Mouse (Mus musculus) intestine, embryonic 14.5 days (tissue): ENCODE measurements around the gene Nsmce3. TPM values are rescaled to one million over a fixed set of nuclear protein-coding genes. Genes with fewer than 3 reads are reported as not detected.

ENCODE experiments used
- ATAC-seq: fragments of 200-750 bp; cut with Nextera tagmentation; replicated peaks from 2 replicates; pipeline ENCODE4 v1.8.0; 2017; ENCODE audit warnings: low read depth, moderate number of reproducible peaks, moderate TSS enrichment, moderate library complexity; ENCODE audit not compliant: low FRiP score, low TSS enrichment
- DNase-seq: peaks from one replicate; pipeline ENCODE4 v3.0.0-alpha.2; 2018; ENCODE audit warnings: low spot score
- H3K27ac ChIP-seq: fragments of 300-500 bp; sonication (generic); 2 replicates; pipeline ENCODE4 v1.5.1; 2014; ENCODE audit warnings: low read depth, mild to moderate bottlenecking, control low read depth
- H3K27me3 ChIP-seq: fragments of 300-500 bp; sonication (generic); replicated peaks from 2 replicates; pipeline ENCODE4 v1.6.1; 2014; ENCODE audit warnings: low read length, control low read depth; ENCODE audit not compliant: control insufficient read depth, insufficient read depth
- H3K36me3 ChIP-seq: fragments of 300-500 bp; sonication (generic); 2 replicates; pipeline ENCODE4 v1.6.1; 2014; ENCODE audit warnings: low read length, control low read depth; ENCODE audit not compliant: control insufficient read depth, insufficient read depth
- H3K4me1 ChIP-seq: fragments of 300-500 bp; sonication (generic); replicated peaks from 2 replicates; pipeline ENCODE4 v1.6.1; 2014; ENCODE audit warnings: low read length, control low read depth, mixed read lengths; ENCODE audit not compliant: control insufficient read depth, insufficient read depth
- H3K4me2 ChIP-seq: fragments of 300-500 bp; sonication (generic); 2 replicates; pipeline ENCODE4 v1.6.1; 2014; ENCODE audit warnings: low read length
- H3K4me3 ChIP-seq: fragments of 300-500 bp; sonication (generic); 2 replicates; pipeline ENCODE4 v1.5.1; 2014; ENCODE audit warnings: low read depth, low read length, control low read depth, mixed read lengths
- H3K9ac ChIP-seq: fragments of 300-500 bp; sonication (generic); 2 replicates; pipeline ENCODE4 v1.6.1; 2014; ENCODE audit warnings: mild to moderate bottlenecking, low read length
- H3K9me3 ChIP-seq: fragments of 300-500 bp; sonication (generic); 2 replicates; pipeline ENCODE4 v1.6.1; 2016; ENCODE audit warnings: low read length, control low read depth; ENCODE audit not compliant: control insufficient read depth
- WGBS: fragments of 180-500 bp; shearing (Covaris S2); extraction: QIAGEN DNeasy Blood & Tissue Kit; methylation state at CpG from one replicate; pipeline ENCODE4 v1.1.7; 2014; 5-methylcytosine and 5-hydroxymethylcytosine counted together
- polyA plus RNA-seq: library from polyadenylated mRNA; unstranded; fragments of >200 nt; fragmentation: Nextera tagmentation; extraction: Ambion mirVana; gene quantifications from 2 replicates; pipeline ENCODE4 v1.2.1, GENCODE M21; 2014

Nsmce3 gene
- polyA plus RNA-seq, 1 experiment from 2014 or later = 13.6 TPM

GRCm38 (mm10) chr7:64855389-64855927, 17.3 kb downstream of the Nsmce3 start:
- WGBS = 84% methylated on average over 5 of the region's 10 CpGs
- no peaks in the 10 kb centered on the region for H3K9me3 ChIP-seq
- DNase-seq (no peak), ATAC-seq (no peak)
- H3K9ac ChIP-seq = no peak overlapping the region
- H3K4me2 ChIP-seq = no peak overlapping the region
- H3K4me1 ChIP-seq = no peaks in the 10 kb centered on the region
- no peaks in the 10 kb centered on the region for H3K27me3 ChIP-seq
- H3K4me3 ChIP-seq = no peak overlapping the region
- no peak overlapping the region for H3K27ac ChIP-seq
- H3K36me3 ChIP-seq = no peaks in the 10 kb centered on the region

GRCm38 (mm10) chr7:64850791-64851190, 22.0 kb downstream of the Nsmce3 start:
- DNase-seq (peak; percentile 77), ATAC-seq (no peak)
- 23% methylated on average over 3 of the region's 3 CpGs for WGBS

GRCm38 (mm10) chr7:64847366-64847899, 25.4 kb downstream of the Nsmce3 start:
- DNase-seq (no peak), ATAC-seq (no peak)
- Histone ChIP-seq H3K27ac (no peak overlapping the region), H3K36me3 (no peaks in the 10 kb centered on the region), H3K4me2 (no peak overlapping the region), H3K4me1 (no peaks in the 10 kb centered on the region), H3K9ac (no peak overlapping the region), H3K4me3 (no peak overlapping the region), H3K27me3 (no peaks in the 10 kb centered on the region), H3K9me3 (no peaks in the 10 kb centered on the region)
- WGBS = 76% methylated on average over 5 of the region's 5 CpGs

More at GRCm38 (mm10) chr7:64850791-64851190, 22.0 kb downstream of the Nsmce3 start:
- Histone ChIP-seq H3K4me1 (no peaks in the 10 kb centered on the region), H3K27ac (no peak overlapping the region), H3K27me3 (no peaks in the 10 kb centered on the region), H3K4me2 (no peak overlapping the region), H3K9ac (no peak overlapping the region), H3K9me3 (no peaks in the 10 kb centered on the region), H3K4me3 (no peak overlapping the region), H3K36me3 (no peaks in the 10 kb centered on the region)

GRCm38 (mm10) chr7:64846061-64846460, 26.7 kb downstream of the Nsmce3 start:
- DNase-seq = no peak
- Histone ChIP-seq H3K27me3 (no peaks in the 10 kb centered on the region), H3K4me1 (no peaks in the 10 kb centered on the region), H3K4me2 (no peak overlapping the region), H3K9ac (no peak overlapping the region), H3K27ac (no peak overlapping the region), H3K9me3 (no peaks in the 10 kb centered on the region), H3K4me3 (no peak overlapping the region), H3K36me3 (no peaks in the 10 kb centered on the region)
- ATAC-seq = no peak
- WGBS = 90% methylated on average over 3 of the region's 3 CpGs

GRCm38 (mm10) chr7:64840946-64841659, 31.7 kb downstream of the Nsmce3 start:
- 74% methylated on average over 10 of the region's 10 CpGs for WGBS
- Histone ChIP-seq H3K4me1 (peaks cover 3% of the 10 kb centered on the region; the same call in 1 of the 2 replicates), H3K4me2 (no peak overlapping the region), H3K36me3 (no peaks in the 10 kb centered on the region), H3K4me3 (no peak overlapping the region), H3K9me3 (no peaks in the 10 kb centered on the region), H3K27me3 (no peaks in the 10 kb centered on the region), H3K9ac (no peak overlapping the region), H3K27ac (no peak overlapping the region)
- DNase-seq = no peak
- ATAC-seq = no peak

GRCm38 (mm10) chr7:64840576-64840895, 32.3 kb downstream of the Nsmce3 start:
- Histone ChIP-seq H3K9ac (no peak overlapping the region), H3K4me1 (peaks cover 3% of the 10 kb centered on the region; the same call in 1 of the 2 replicates), H3K9me3 (no peaks in the 10 kb centered on the region), H3K36me3 (no peaks in the 10 kb centered on the region), H3K4me3 (no peak overlapping the region), H3K27ac (no peak overlapping the region), H3K27me3 (no peaks in the 10 kb centered on the region), H3K4me2 (peak overlapping the region; percentile 42)
- WGBS = 77% methylated on average over 1 of the region's 1 CpGs
- DNase-seq = no peak
- no peak; the same call in 1 of the 2 replicates for ATAC-seq

- peaks cover 3% of the 10 kb centered on the region; the same call in 1 of the 2 replicates for H3K4me1 ChIP-seq
- peak overlapping the region; percentile 13 for H3K4me3 ChIP-seq
- no peaks in the 10 kb centered on the region for H3K27me3 ChIP-seq
- H3K9ac ChIP-seq = no peak overlapping the region
- ATAC-seq = peak; percentile 90
- 2% methylated on average over 21 of the region's 21 CpGs for WGBS
- H3K4me2 ChIP-seq = peak overlapping the region; percentile 42
- H3K36me3 ChIP-seq = no peaks in the 10 kb centered on the region
- peak; percentile 77 for DNase-seq
- no peak overlapping the region; the same call in 1 of the 2 replicates for H3K27ac ChIP-seq
- no peaks in the 10 kb centered on the region for H3K9me3 ChIP-seq
These were observed 32.8 kb downstream of the Nsmce3 start for GRCm38 (mm10) chr7:64839801-64840575.

GRCm38 (mm10) chr7:64839281-64839680, 33.5 kb downstream of the Nsmce3 start:
- H3K27me3 ChIP-seq = no peaks in the 10 kb centered on the region
- ATAC-seq = no peak
- H3K9me3 ChIP-seq = no peaks in the 10 kb centered on the region
- DNase-seq = no peak
- H3K9ac ChIP-seq = no peak overlapping the region
- peaks cover 3% of the 10 kb centered on the region; the same call in 1 of the 2 replicates for H3K4me1 ChIP-seq
- H3K36me3 ChIP-seq = no peaks in the 10 kb centered on the region
- 38% methylated on average over 2 of the region's 2 CpGs for WGBS
- H3K4me3 ChIP-seq = no peak overlapping the region
- H3K4me2 ChIP-seq = peak overlapping the region; percentile 42
- no peak overlapping the region; the same call in 1 of the 2 replicates for H3K27ac ChIP-seq
